Mouse (Mus musculus) liver, embryonic 15.5 days (tissue): ENCODE results near the gene Actg2. TPM values are rescaled to one million over a fixed set of nuclear protein-coding genes. Genes with fewer than 3 reads are reported as not detected.

Source experiments
- ATAC-seq: fragments of 200-750 bp; cut with Nextera tagmentation; 2 replicates; pipeline ENCODE4 v1.8.0; 2017; ENCODE audit warnings: moderate number of reproducible peaks, mild to moderate bottlenecking, moderate library complexity; ENCODE audit not compliant: insufficient read depth
- H3K27ac ChIP-seq: fragments of 300-500 bp; sonication (generic); replicated peaks from 2 replicates; pipeline ENCODE4 v1.5.1; 2015; ENCODE audit warnings: mild to moderate bottlenecking, inconsistent platforms
- H3K27me3 ChIP-seq: fragments of 300-500 bp; sonication (generic); 2 replicates; pipeline ENCODE4 v1.6.1; 2015; ENCODE audit warnings: mild to moderate bottlenecking, inconsistent platforms
- H3K36me3 ChIP-seq: fragments of 300-500 bp; sonication (generic); replicated peaks from 2 replicates; pipeline ENCODE4 v1.6.1; 2015; ENCODE audit warnings: moderate library complexity, mild to moderate bottlenecking, inconsistent platforms
- H3K4me1 ChIP-seq: fragments of 300-500 bp; sonication (generic); replicated peaks from 2 replicates; pipeline ENCODE4 v1.6.1; 2015; ENCODE audit warnings: inconsistent platforms
- H3K4me2 ChIP-seq: fragments of 300-500 bp; sonication (generic); 2 replicates; pipeline ENCODE4 v1.6.1; 2015; ENCODE audit warnings: moderate library complexity, mild to moderate bottlenecking, inconsistent platforms
- H3K4me3 ChIP-seq: fragments of 300-500 bp; sonication (generic); replicated peaks from 2 replicates; pipeline ENCODE4 v1.5.1; 2015; ENCODE audit warnings: mild to moderate bottlenecking, inconsistent platforms
- H3K9ac ChIP-seq: fragments of 300-500 bp; sonication (generic); 2 replicates; pipeline ENCODE4 v1.6.1; 2015; ENCODE audit warnings: moderate library complexity, mild to moderate bottlenecking, inconsistent platforms
- H3K9me3 ChIP-seq: fragments of 300-500 bp; sonication (generic); replicated peaks from 2 replicates; pipeline ENCODE4 v1.6.1; 2016; ENCODE audit warnings: inconsistent platforms
- WGBS: fragments of 180-500 bp; shearing (Covaris S2); methylation state at CpG from one replicate; pipeline ENCODE4 v1.1.7; 2015; ENCODE audit warnings: mixed read lengths; ENCODE audit not compliant: insufficient replicate concordance; 5-methylcytosine and 5-hydroxymethylcytosine counted together
- polyA plus RNA-seq: library from polyadenylated mRNA; unstranded; fragments of >200 nt; fragmentation: Nextera tagmentation; extraction: Ambion mirVana; gene quantifications from 2 replicates; pipeline ENCODE4 v1.2.1, GENCODE M21; 2015

The Actg2 gene
- polyA plus RNA-seq, 1 experiment from 2014 or later, result 4.1 TPM

GRCm38 (mm10) chr6:83496753-83497710 lies 39.0 kb downstream of the Actg2 start:
- Histone ChIP-seq H3K9ac (no peak overlapping the region), H3K4me2 (no peak overlapping the region), H3K27ac (no peak overlapping the region), H3K4me3 (no peak overlapping the region), H3K4me1 (peaks cover 12% of the 10 kb centered on the region), H3K9me3 (no peaks in the 10 kb centered on the region), H3K27me3 (no peaks in the 10 kb centered on the region), H3K36me3 (peaks cover 13% of the 10 kb centered on the region; the same call in 1 of the 2 replicates)
- ATAC-seq, result no peak
- 66% methylated on average over 22 of the region's 22 CpGs for WGBS

GRCm38 (mm10) chr6:83496009-83496752 lies 39.9 kb downstream of the Actg2 start:
- Histone ChIP-seq H3K27ac (no peak overlapping the region), H3K36me3 (peaks cover 13% of the 10 kb centered on the region; the same call in 1 of the 2 replicates), H3K4me3 (no peak overlapping the region), H3K27me3 (no peaks in the 10 kb centered on the region), H3K9ac (no peak overlapping the region), H3K4me2 (no peak overlapping the region), H3K4me1 (peaks cover 12% of the 10 kb centered on the region), H3K9me3 (no peaks in the 10 kb centered on the region)
- ATAC-seq, result no peak
- 81% methylated on average over 9 of the region's 9 CpGs for WGBS

GRCm38 (mm10) chr6:83490622-83491021 lies 45.4 kb downstream of the Actg2 start:
- Histone ChIP-seq H3K4me3 (no peak overlapping the region), H3K27me3 (no peaks in the 10 kb centered on the region), H3K9me3 (no peaks in the 10 kb centered on the region), H3K4me2 (no peak overlapping the region), H3K27ac (no peak overlapping the region), H3K9ac (no peak overlapping the region), H3K4me1 (no peaks in the 10 kb centered on the region), H3K36me3 (peaks cover 42% of the 10 kb centered on the region)
- WGBS, result 13% methylated on average over 4 of the region's 4 CpGs
- ATAC-seq, result no peak

- no peak overlapping the region for H3K27ac ChIP-seq
- ATAC-seq, result no peak
- no peaks in the 10 kb centered on the region for H3K4me1 ChIP-seq
- no peaks in the 10 kb centered on the region for H3K9me3 ChIP-seq
- H3K4me2 ChIP-seq, result no peak overlapping the region
- 77% methylated on average over 5 of the region's 5 CpGs for WGBS
- H3K27me3 ChIP-seq, result no peaks in the 10 kb centered on the region
- H3K9ac ChIP-seq, result no peak overlapping the region
- no peak overlapping the region for H3K4me3 ChIP-seq
- H3K36me3 ChIP-seq, result peaks cover 47% of the 10 kb centered on the region
Measured at GRCm38 (mm10) chr6:83488200-83488599, 47.9 kb downstream of the Actg2 start.

DNA sequence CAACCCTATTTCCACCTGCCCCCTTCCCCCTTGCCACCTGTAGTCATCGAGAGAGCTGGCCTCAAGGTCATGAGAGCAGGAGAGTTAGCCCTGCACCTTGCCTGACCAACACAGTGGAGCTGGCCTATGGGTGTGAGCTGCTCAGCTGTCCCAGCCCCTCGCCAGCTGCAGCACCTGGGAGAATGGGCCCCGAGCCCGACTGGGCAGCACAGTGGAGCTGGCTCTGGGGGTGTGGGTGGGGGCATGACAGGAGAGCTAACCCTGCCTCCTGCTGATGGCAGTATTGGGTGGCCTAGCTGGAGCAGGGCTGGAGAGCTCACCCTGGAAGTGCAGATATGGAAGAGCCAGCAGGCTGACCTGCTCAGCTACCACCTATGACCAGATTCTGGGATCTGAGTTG lies 48.8 kb downstream of the Actg2 start:
- ATAC-seq, result no peak
- Histone ChIP-seq H3K27ac (no peak overlapping the region), H3K27me3 (no peaks in the 10 kb centered on the region), H3K4me2 (no peak overlapping the region), H3K9ac (no peak overlapping the region), H3K36me3 (peaks cover 44% of the 10 kb centered on the region), H3K9me3 (no peaks in the 10 kb centered on the region), H3K4me3 (no peak overlapping the region), H3K4me1 (peaks cover 5% of the 10 kb centered on the region)
- 66% methylated on average over 4 of the region's 4 CpGs for WGBS

DNA sequence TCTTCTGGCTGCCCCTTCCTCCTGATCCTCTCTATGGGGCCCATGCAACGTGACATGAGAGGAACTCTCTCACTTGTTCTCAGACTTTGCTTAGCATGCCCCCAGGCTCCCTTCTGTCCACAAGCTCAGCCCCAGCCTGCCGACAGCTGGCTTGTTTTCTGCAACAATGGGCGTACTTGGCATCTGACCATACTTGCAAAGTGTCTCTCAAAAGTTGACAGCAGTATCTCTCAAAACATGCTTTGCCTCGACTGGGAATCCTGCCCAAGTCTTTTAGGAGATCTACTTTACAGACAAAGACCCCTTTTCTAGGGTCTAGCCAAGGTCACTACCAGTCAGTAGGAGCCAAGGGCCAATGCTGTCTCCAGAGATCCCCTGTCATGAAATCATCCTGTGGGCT lies 50.2 kb downstream of the Actg2 start:
- 62% methylated on average over 4 of the region's 4 CpGs for WGBS
- H3K27me3 ChIP-seq, result no peaks in the 10 kb centered on the region
- peaks cover 55% of the 10 kb centered on the region for H3K36me3 ChIP-seq
- H3K9ac ChIP-seq, result no peak overlapping the region
- H3K4me3 ChIP-seq, result no peak overlapping the region
- ATAC-seq, result no peak
- no peak overlapping the region for H3K27ac ChIP-seq
- H3K4me1 ChIP-seq, result peaks cover 8% of the 10 kb centered on the region
- no peaks in the 10 kb centered on the region for H3K9me3 ChIP-seq
- H3K4me2 ChIP-seq, result no peak overlapping the region

DNA sequence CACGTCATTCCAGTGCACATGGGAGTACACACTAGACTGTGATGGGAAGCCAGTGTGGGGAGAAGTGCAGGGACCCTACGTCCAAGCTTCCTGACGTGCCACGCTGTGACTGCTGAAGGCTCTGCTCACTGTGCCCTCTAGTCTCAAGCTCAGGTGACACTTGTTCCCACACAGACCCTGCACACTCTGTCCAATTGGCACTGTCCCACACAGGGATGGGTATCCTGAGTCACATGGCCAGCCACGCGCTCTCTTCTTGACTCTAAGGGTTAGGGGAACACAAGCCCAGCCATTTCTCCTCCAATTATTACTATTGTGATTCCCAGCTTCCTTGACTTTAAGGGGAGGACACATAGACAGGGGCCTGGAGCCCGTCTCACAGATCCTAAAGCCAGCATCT lies 52.3 kb downstream of the Actg2 start:
- H3K4me1 ChIP-seq, result peaks cover 8% of the 10 kb centered on the region
- 74% methylated on average over 7 of the region's 7 CpGs for WGBS
- H3K4me2 ChIP-seq, result no peak overlapping the region
- no peaks in the 10 kb centered on the region for H3K9me3 ChIP-seq
- no peaks in the 10 kb centered on the region for H3K27me3 ChIP-seq
- ATAC-seq, result no peak
- peaks cover 52% of the 10 kb centered on the region for H3K36me3 ChIP-seq
- H3K9ac ChIP-seq, result no peak overlapping the region
- no peak overlapping the region for H3K27ac ChIP-seq
- H3K4me3 ChIP-seq, result no peak overlapping the region

GRCm38 (mm10) chr6:83482418-83483085 lies 53.5 kb downstream of the Actg2 start:
- H3K9ac ChIP-seq, result no peak overlapping the region; the same call in 1 of the 2 replicates
- H3K27me3 ChIP-seq, result no peaks in the 10 kb centered on the region
- ATAC-seq, result no peak
- peaks cover 50% of the 10 kb centered on the region for H3K36me3 ChIP-seq
- no peak overlapping the region for H3K4me3 ChIP-seq
- H3K4me2 ChIP-seq, result no peak overlapping the region
- WGBS, result 31% methylated on average over 10 of the region's 10 CpGs
- no peaks in the 10 kb centered on the region for H3K9me3 ChIP-seq
- H3K27ac ChIP-seq, result no peak overlapping the region
- peaks cover 8% of the 10 kb centered on the region for H3K4me1 ChIP-seq

DNA sequence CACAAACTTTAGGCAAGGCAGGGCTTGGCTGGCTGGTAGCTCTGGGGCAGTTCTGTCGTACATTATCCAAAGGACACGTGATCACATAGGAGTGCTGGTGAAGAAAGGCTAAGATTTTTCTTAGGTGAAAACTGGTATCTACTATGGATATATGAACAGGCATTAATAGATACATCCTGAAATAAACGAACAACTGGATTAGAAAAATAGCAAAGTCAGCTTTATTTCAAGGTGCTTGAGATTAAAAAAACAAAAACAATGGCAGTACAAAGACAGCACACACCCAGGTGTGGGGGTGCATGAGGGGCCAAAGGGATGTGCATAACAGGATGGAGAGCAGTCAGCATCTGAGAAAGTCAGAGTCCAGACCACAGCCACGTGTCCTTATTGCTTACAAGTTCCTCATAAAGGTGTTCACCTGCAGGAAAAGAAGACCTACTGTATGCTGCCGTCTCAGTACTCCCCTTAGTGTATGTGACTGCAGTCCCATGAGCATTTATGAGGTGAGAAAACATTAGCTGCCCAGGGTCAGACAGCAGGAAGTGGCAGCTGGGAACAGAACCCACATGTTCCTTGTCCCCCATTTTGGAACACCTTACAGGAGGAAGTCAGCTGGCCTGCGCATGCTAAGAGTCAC lies 55.9 kb downstream of the Actg2 start:
- no peak overlapping the region for H3K27ac ChIP-seq

GRCm38 (mm10) chr6:83479193-83479592 lies 56.9 kb downstream of the Actg2 start:
- WGBS, result 48% methylated on average over 2 of the region's 2 CpGs
- Histone ChIP-seq H3K4me2 (no peak overlapping the region), H3K36me3 (peaks cover 22% of the 10 kb centered on the region), H3K27me3 (peaks cover 3% of the 10 kb centered on the region; the same call in 1 of the 2 replicates), H3K4me3 (no peak overlapping the region), H3K4me1 (peaks cover 8% of the 10 kb centered on the region), H3K9me3 (no peaks in the 10 kb centered on the region), H3K27ac (no peak overlapping the region), H3K9ac (no peak overlapping the region)
- ATAC-seq, result no peak

More for the DNA sequence above, 55.9 kb downstream of the Actg2 start:
- Histone ChIP-seq H3K4me3 (no peak overlapping the region), H3K4me2 (no peak overlapping the region), H3K4me1 (peaks cover 8% of the 10 kb centered on the region), H3K36me3 (peaks cover 28% of the 10 kb centered on the region), H3K27me3 (no peaks in the 10 kb centered on the region), H3K9me3 (no peaks in the 10 kb centered on the region), H3K9ac (no peak overlapping the region)
- ATAC-seq, result no peak
- 74% methylated on average over 6 of the region's 6 CpGs for whole genome bisulfite sequencing
